Mouse (Mus musculus): Measurements from ENCODE around the gene Birc2. TPM values are rescaled to one million over a fixed set of nuclear protein-coding genes. Genes with fewer than 3 reads are reported as not detected.
A peak's percentile ranks its signal among the peaks of the same experiment; 100 is the strongest.

The Birc2 gene
- polyA plus RNA-seq (2014; fragmentation: Nextera tagmentation; extraction: Ambion mirVana), result 52.8 and 58.5 TPM in 2 replicates

DNA sequence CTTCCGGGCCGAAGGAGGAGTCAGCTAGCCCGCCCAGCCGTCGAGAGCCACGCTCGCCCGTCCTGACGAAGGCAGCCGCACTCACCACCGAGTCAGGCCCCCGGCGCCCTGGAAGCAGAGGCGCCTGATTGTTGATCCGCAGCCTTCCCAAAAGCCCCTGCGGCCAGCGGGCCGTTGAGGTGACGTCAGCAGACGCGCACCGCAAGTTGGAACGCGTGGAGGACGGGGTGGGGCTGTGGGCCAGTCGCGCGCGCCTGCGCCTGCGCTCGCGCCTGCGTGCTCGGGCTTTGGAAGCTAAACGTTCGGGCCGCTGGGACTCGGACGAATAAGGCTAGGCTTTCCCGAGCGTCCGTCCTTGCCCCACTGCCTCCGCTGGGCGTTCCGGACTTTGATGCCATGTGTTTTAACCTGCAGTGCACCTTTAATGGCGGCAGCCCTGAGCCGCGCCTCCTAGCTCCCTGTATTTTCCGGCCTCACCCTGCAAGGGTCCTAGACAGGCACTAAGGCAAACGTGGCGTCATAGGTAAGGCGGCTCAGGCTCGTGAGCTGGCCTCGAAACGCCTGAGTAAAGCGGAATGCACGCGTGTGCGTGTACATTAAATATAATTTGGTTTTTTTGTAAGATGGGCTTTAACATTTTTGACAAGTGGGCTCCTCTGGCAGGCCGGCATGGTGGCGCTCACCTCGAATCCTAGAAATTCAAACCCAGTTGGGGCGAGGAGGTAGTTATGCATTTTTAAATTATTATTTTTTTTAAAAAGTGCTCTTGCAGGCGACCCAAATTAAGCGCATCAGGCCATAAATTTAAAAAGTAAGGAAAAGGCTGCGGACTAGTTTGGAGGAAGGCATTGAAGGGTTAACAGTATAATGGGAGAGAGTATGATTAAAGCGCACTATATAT, at the start of gene Birc2:
Birc2 (minus strand) TSS at position 160 of the 901 bp plus-strand sequence.
- H3K27me3 ChIP-seq (replicated peaks; ENCODE audit: control insufficient read depth, insufficient read depth, low read length), result no peaks in the 10 kb centered on the region
- H3K36me3 ChIP-seq (ENCODE audit: control insufficient read depth, insufficient read depth, low read length), result peaks cover 16% of the 10 kb centered on the region
- H3K4me1 ChIP-seq (ENCODE audit: control insufficient read depth, insufficient read depth, low read length), result peaks cover 15% of the 10 kb centered on the region
- ATAC-seq (peak; percentile 97), DNase-seq (ENCODE audit: low spot score) (peak; percentile 98)
- peak within 1 kb of the TSS; percentile 64 for H3K4me3 ChIP-seq (ENCODE audit: low read depth, low read length)
- peak within 1 kb of the TSS; percentile 86 for H3K9ac ChIP-seq (ENCODE audit: low read length)
- no peaks in the 10 kb centered on the region for H3K9me3 ChIP-seq (replicated peaks; ENCODE audit: control insufficient read depth, low read length)
- peak within 1 kb of the TSS; percentile 98 for H3K27ac ChIP-seq (ENCODE audit: low read depth, low read length)
- H3K4me2 ChIP-seq (ENCODE audit: low read length), result peak within 1 kb of the TSS; percentile 76
- under 1% methylated on average over 68 of the region's 68 CpGs for WGBS

DNA sequence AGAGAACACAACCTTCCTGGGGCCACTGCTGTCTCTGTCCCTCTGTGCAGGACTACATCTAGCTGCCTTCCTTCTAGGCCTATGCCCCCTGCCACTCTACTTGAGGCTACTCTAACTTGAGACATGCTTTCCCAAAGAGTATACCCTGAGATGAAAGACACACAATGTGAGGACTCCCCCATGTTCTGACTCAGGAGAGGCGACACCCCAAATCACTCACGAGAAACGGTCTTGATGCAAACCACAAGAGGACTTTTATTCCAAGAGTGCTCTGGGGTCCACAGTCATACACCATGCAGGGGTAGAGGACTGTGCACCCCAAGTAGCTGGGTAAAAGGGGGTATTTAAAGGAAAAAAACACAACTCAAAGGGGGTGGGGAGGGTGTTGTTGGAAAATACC, 47.5 kb upstream of the Birc2 start:
- H3K4me2 ChIP-seq (ENCODE audit: low read length), result no peak overlapping the region
- no peak for ATAC-seq
- H3K36me3 ChIP-seq (ENCODE audit: control insufficient read depth, insufficient read depth, low read length), result no peaks in the 10 kb centered on the region
- DNase-seq (ENCODE audit: low spot score), result no peak
- H3K27ac ChIP-seq (ENCODE audit: low read depth, low read length), result no peak overlapping the region
- no peak overlapping the region for H3K4me3 ChIP-seq (ENCODE audit: low read depth, low read length)
- H3K4me1 ChIP-seq (ENCODE audit: control insufficient read depth, insufficient read depth, low read length), result no peaks in the 10 kb centered on the region
- no peaks in the 10 kb centered on the region for H3K27me3 ChIP-seq (replicated peaks; ENCODE audit: control insufficient read depth, insufficient read depth, low read length)
- WGBS, result 94% methylated on average over 3 of the region's 3 CpGs
- H3K9me3 ChIP-seq (replicated peaks; ENCODE audit: control insufficient read depth, low read length), result peaks cover 5% of the 10 kb centered on the region; the same call in 1 of the 2 replicates
- H3K9ac ChIP-seq (ENCODE audit: low read length), result no peak overlapping the region

DNA sequence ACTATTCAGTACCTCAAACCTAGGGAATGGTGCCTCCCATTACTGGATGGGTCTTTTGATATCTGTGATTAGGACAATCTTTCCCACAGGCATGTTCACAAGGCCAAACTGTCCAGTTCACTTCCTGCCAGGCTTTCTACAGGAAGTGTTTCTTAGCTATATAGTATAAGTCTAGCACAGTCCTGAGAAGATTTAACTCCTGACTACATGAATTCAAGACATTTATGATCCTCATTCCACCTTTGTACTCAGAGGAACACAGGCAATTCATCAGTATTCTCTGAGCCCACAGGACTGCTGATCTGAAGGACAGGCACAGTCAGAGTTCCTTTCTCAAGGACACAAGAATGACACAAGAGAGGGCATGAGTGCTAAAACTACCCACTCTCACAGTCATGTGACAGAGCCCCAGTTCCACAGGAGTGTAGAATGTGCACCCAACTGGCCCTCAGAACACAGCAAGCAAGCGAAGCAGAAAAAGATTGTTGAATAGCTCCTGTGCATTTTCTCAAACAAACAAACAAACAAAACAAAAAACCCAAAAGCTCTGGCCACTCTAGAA, 45.5 kb upstream of the Birc2 start:
- Histone ChIP-seq H3K36me3 (ENCODE audit: control insufficient read depth, insufficient read depth, low read length) (no peaks in the 10 kb centered on the region), H3K27ac (ENCODE audit: low read depth, low read length) (no peak overlapping the region), H3K27me3 (replicated peaks; ENCODE audit: control insufficient read depth, insufficient read depth, low read length) (no peaks in the 10 kb centered on the region), H3K9me3 (replicated peaks; ENCODE audit: control insufficient read depth, low read length) (peaks cover 5% of the 10 kb centered on the region; the same call in 1 of the 2 replicates), H3K4me3 (ENCODE audit: low read depth, low read length) (no peak overlapping the region), H3K9ac (ENCODE audit: low read length) (no peak overlapping the region), H3K4me1 (ENCODE audit: control insufficient read depth, insufficient read depth, low read length) (no peaks in the 10 kb centered on the region), H3K4me2 (ENCODE audit: low read length) (no peak overlapping the region)
- no peak for ATAC-seq
- 91% methylated on average over 1 of the region's 1 CpGs for WGBS
- no peak for DNase-seq (ENCODE audit: low spot score)

DNA sequence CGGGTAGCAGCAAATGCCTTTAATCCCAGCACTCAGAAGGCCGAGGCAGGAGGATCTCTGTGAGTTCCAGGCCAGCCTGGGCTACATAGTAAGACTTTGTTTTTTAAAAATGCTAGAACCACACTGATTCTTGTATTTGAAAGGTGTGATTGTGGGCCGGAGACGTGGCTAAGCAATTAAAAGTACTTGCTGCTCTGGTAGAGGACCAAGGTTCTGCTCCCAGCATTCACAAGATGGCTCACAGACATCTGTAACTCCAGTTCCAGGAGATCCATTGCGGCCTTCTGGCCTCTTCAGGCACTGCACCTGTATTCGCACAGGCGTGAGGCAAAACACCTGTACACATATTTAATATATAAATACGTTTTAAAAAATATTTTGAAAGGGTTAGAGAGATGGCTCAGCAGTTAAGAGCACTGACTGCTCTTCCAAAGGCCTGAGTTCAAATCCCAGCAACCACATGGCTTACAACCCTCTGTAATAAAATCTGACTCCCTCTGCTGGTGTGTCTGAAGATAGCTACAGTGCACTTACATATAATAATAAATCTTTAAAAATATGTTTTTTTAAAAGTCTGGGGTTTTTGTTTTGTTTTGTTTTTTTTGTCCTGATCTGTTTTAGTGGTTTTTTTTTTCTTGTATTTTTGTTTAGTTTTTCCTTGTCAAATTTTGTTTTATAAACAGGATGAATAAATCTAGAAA, 36.8 kb upstream of the Birc2 start:
- Histone ChIP-seq H3K36me3 (ENCODE audit: control insufficient read depth, insufficient read depth, low read length) (no peaks in the 10 kb centered on the region), H3K27me3 (replicated peaks; ENCODE audit: control insufficient read depth, insufficient read depth, low read length) (no peaks in the 10 kb centered on the region), H3K9me3 (replicated peaks; ENCODE audit: control insufficient read depth, low read length) (no peaks in the 10 kb centered on the region), H3K9ac (ENCODE audit: low read length) (no peak overlapping the region), H3K27ac (ENCODE audit: low read depth, low read length) (no peak overlapping the region), H3K4me3 (ENCODE audit: low read depth, low read length) (no peak overlapping the region), H3K4me1 (ENCODE audit: control insufficient read depth, insufficient read depth, low read length) (peaks cover 4% of the 10 kb centered on the region; the same call in 1 of the 2 replicates), H3K4me2 (ENCODE audit: low read length) (no peak overlapping the region)
- no peak for DNase-seq (ENCODE audit: low spot score)
- ATAC-seq, result no peak
- 93% methylated on average over 8 of the region's 8 CpGs for WGBS

DNA sequence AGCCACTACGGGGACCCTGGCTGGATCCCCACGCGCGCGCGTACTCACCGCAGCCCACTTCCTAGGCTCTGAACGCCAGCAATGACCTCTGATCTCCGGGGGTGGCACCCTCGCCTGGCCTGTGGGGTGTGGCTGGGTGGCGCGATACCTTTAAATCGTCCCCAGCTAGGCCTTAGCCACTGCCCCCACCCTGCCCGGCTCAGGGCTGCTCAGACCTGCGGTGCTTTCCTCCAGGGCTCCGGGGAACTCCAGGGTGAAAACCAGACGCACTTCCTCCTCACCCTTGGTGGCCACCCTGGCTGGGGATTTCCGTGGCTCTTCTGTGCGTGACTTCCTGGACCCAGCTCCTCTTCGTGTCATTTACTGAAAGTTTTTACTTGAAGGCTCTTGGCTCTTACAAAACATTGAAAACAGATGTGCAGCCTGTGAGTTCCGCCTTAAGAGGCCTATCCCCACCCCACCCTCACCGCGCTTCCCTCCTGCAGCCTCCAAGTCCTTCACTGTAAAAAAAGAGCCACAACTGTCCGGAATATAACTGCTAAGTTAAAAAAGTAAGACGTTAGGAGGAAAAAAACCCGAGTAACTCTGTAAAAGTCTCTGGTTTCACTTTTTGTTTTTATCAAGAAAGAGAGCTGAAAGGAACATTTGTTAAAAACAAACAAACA, 36.0 kb upstream of the Birc2 start, which contains the start of gene Birc3:
Birc3 (minus strand) TSS at position 412 of the 665 bp plus-strand sequence.
- 10% methylated on average over 26 of the region's 26 CpGs for WGBS

DNA sequence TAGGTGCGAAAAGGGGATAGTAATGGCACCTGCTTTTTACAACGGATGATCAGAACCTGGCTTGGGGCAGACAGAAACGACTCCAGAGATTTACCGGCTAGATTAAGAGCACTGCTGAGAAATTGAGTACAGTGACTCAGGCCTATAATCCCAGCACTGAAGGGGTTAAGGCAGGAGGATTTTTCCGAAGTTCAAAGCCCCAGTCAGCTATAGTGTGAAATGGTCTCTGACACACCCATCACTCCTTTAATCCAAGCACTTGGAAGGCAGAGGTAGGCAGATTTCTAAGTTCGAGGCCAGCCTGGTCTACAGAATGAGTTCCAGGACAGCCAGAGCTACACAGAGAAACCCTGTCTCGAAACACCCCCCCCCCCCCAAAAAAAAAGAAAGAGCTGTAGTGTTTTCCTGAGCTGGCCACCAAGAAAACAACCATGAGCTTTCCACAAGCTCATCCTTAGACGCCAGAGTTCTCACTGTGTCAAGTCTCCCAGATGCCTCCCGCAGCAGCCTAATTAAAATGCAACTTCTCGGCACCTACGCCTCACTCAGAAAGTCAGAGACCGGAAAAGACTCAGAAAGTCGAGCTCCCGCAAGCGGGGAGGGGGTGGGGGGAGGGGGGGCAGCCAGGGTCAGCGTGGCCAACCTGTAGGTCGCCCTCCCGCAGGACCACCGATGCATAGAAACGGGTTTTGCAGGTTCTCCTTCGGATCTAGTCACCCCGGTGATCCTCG, 35.3 kb upstream of the Birc2 start:
- Histone ChIP-seq H3K4me1 (ENCODE audit: control insufficient read depth, insufficient read depth, low read length) (peaks cover 4% of the 10 kb centered on the region; the same call in 1 of the 2 replicates), H3K9me3 (replicated peaks; ENCODE audit: control insufficient read depth, low read length) (no peaks in the 10 kb centered on the region), H3K4me2 (ENCODE audit: low read length) (peak overlapping the region; percentile 82), H3K4me3 (ENCODE audit: low read depth, low read length) (peak overlapping the region; percentile 34), H3K27ac (ENCODE audit: low read depth, low read length) (no peak overlapping the region), H3K36me3 (ENCODE audit: control insufficient read depth, insufficient read depth, low read length) (no peaks in the 10 kb centered on the region), H3K27me3 (replicated peaks; ENCODE audit: control insufficient read depth, insufficient read depth, low read length) (no peaks in the 10 kb centered on the region), H3K9ac (ENCODE audit: low read length) (peak overlapping the region; percentile 60)
- ATAC-seq (peak; percentile 63), DNase-seq (ENCODE audit: low spot score) (peak; percentile 44)
- 18% methylated on average over 23 of the region's 23 CpGs for WGBS

More for the DNA sequence above, 36.0 kb upstream of the Birc2 start, which contains the start of gene Birc3:
- H3K4me3 ChIP-seq (ENCODE audit: low read depth, low read length), result peak within 1 kb of the TSS; percentile 34
- ATAC-seq (peak; percentile 81), DNase-seq (ENCODE audit: low spot score) (peak; percentile 7)
- no peaks in the 10 kb centered on the region for H3K27me3 ChIP-seq (replicated peaks; ENCODE audit: control insufficient read depth, insufficient read depth, low read length)
- no peaks in the 10 kb centered on the region for H3K9me3 ChIP-seq (replicated peaks; ENCODE audit: control insufficient read depth, low read length)
- no peak within 1 kb of the TSS for H3K27ac ChIP-seq (ENCODE audit: low read depth, low read length)
- H3K9ac ChIP-seq (ENCODE audit: low read length), result peak within 1 kb of the TSS; percentile 60
- peak within 1 kb of the TSS; percentile 82 for H3K4me2 ChIP-seq (ENCODE audit: low read length)
- no peaks in the 10 kb centered on the region for H3K36me3 ChIP-seq (ENCODE audit: control insufficient read depth, insufficient read depth, low read length)
- H3K4me1 ChIP-seq (ENCODE audit: control insufficient read depth, insufficient read depth, low read length), result peaks cover 4% of the 10 kb centered on the region; the same call in 1 of the 2 replicates

DNA sequence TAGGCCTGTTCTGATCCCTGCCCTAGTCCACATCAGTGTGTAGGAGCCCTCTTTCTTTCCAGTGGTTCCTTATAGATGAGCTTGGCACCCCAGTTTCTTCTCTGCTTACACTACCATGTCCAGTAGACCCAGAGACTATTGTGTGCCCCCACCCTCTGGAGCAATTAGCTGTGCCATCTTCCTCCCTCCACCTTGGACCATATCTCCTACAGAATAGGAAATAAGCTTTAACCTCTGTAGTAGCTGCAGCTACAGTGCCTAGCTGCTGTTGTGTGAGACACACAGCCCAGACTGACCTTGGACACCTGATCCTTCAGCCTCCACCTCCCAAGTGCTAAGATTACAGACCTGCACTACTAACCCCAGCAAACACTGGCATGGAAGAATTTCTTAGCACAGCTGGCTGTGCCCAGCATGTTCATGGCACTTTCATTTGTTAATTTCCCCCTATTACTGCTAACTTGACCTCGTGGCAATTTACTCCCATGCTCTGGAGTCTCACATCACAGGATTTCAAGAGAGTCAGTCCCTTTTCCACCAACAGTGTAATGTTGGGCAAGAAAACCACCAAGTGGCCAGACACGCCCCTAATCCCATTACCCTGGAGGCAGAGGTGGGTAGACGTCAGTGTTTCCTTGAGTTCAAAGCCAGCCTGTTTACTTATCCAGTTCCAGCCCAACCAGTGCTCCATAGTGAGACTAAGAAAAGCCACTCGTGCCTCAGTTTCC, 34.6 kb upstream of the Birc2 start:
- no peak for ATAC-seq
- no peak for DNase-seq (ENCODE audit: low spot score)

More for the DNA sequence above, 34.6 kb upstream of the Birc2 start:
- peaks cover 4% of the 10 kb centered on the region; the same call in 1 of the 2 replicates for H3K4me1 ChIP-seq (ENCODE audit: control insufficient read depth, insufficient read depth, low read length)
- no peak overlapping the region for H3K4me3 ChIP-seq (ENCODE audit: low read depth, low read length)
- no peak overlapping the region for H3K4me2 ChIP-seq (ENCODE audit: low read length)
- H3K9me3 ChIP-seq (replicated peaks; ENCODE audit: control insufficient read depth, low read length), result no peaks in the 10 kb centered on the region
- 64% methylated on average over 4 of the region's 4 CpGs for WGBS
- no peak overlapping the region for H3K9ac ChIP-seq (ENCODE audit: low read length)
- H3K36me3 ChIP-seq (ENCODE audit: control insufficient read depth, insufficient read depth, low read length), result no peaks in the 10 kb centered on the region
- no peaks in the 10 kb centered on the region for H3K27me3 ChIP-seq (replicated peaks; ENCODE audit: control insufficient read depth, insufficient read depth, low read length)
- no peak overlapping the region for H3K27ac ChIP-seq (ENCODE audit: low read depth, low read length)
